Comparison of ENCODE assay signal across 19 mouse cellular contexts in genomic region chr9:120016956-120017355, GRCm38 (mm10). TPM values are rescaled to one million over a fixed set of nuclear protein-coding genes. Genes with fewer than 3 reads are reported as not detected.
A peak's percentile ranks its signal among the peaks of the same experiment; 100 is the strongest.
DNase-seq lines count a peak whose midpoint lies in the region; ATAC-seq lines count a peak whose summit lies in the region.
"Had no signal": no experiment of that assay in that cellular context is flagged by ENCODE, and none has a peak within 500 bp of the region (broad histone marks: within the 10 kb centered on the region; RNA-seq: fewer than 3 reads in every experiment).

No protein-coding gene starts in this region.

- no peaks in the 10 kb centered on the region for H3K9me3 ChIP-seq in heart, embryonic 14.5 days (ENCODE audit: control insufficient read depth, low read length)
- H3K9me3 ChIP-seq in neural tube, embryonic 12.5 days: no peaks in the 10 kb centered on the region
- H3K9me3 ChIP-seq: embryonic facial prominence, embryonic 15.5 days; stomach, embryonic 15.5 days had no signal

- H3K4me3 ChIP-seq in heart, embryonic 14.5 days (ENCODE audit: control insufficient read depth in 1 of 2, insufficient read depth in 1 of 2, low read depth in 1 of 2, low read length in 2 of 2): no peak overlapping the region
- no peak overlapping the region for H3K4me3 ChIP-seq in neural tube, embryonic 12.5 days
- H3K4me3 ChIP-seq: embryonic facial prominence, embryonic 15.5 days; stomach, embryonic 15.5 days had no signal

- WGBS in heart, embryonic 14.5 days: 65% methylated on average over 10 of the region's 10 CpGs
- WGBS in neural tube, embryonic 12.5 days: 72% methylated on average over 10 of the region's 10 CpGs

- H3K4me1 ChIP-seq in heart, embryonic 14.5 days (ENCODE audit: control insufficient read depth in 2 of 2, insufficient read depth in 2 of 2, low read length in 2 of 2): peaks cover 15 to 45% of the 10 kb centered on the region in 2 experiments; a peak in 3 of 4 replicates
- H3K4me1 ChIP-seq in neural tube, embryonic 12.5 days: no peaks in the 10 kb centered on the region

- H3K4me2 ChIP-seq in heart, embryonic 14.5 days (ENCODE audit: low read length): no peak overlapping the region
- no peak overlapping the region for H3K4me2 ChIP-seq in neural tube, embryonic 12.5 days (replicated peaks)
- H3K4me2 ChIP-seq: embryonic facial prominence, embryonic 15.5 days; midbrain, embryonic 11.5 days; stomach, embryonic 15.5 days had no signal

- H3K27ac ChIP-seq in heart, embryonic 14.5 days (replicated peaks in 1 of 2; ENCODE audit: control insufficient read depth in 1 of 2, insufficient read depth in 1 of 2, low read depth in 2 of 2, low read length in 2 of 2): no peak overlapping the region
- no peak overlapping the region for H3K27ac ChIP-seq in neural tube, embryonic 12.5 days
- H3K27ac ChIP-seq: embryonic facial prominence, embryonic 15.5 days; hindbrain, postnatal 0 days; stomach, embryonic 15.5 days had no signal

- peaks cover 79% of the 10 kb centered on the region for H3K36me3 ChIP-seq in heart, embryonic 14.5 days (ENCODE audit: control insufficient read depth, insufficient read depth, low read length)
- no peaks in the 10 kb centered on the region for H3K36me3 ChIP-seq in neural tube, embryonic 12.5 days
- H3K36me3 ChIP-seq: embryonic facial prominence, embryonic 15.5 days; stomach, embryonic 15.5 days had no signal

- no peaks in the 10 kb centered on the region for H3K27me3 ChIP-seq in heart, embryonic 14.5 days (ENCODE audit: control insufficient read depth, insufficient read depth, low read length)
- H3K27me3 ChIP-seq in neural tube, embryonic 12.5 days (replicated peaks): no peaks in the 10 kb centered on the region
- H3K27me3 ChIP-seq: embryonic facial prominence, embryonic 15.5 days; stomach, embryonic 15.5 days had no signal

- DNase-seq in adrenal gland, adult 2 months: peak; percentile 69
- no peak for DNase-seq in adrenal gland, postnatal 25 days
- no peak for DNase-seq in heart, postnatal 25 days (ENCODE audit: low spot score)
- peak; percentile 46 to 52 for DNase-seq in kidney, postnatal 36 days
- no peak for DNase-seq in kidney, adult 18-20 months
- DNase-seq in neural tube, embryonic 10.5 days (ENCODE audit: extremely low spot score, low spot score): no peak
- DNase-seq: cerebellum, adult 2 months; right cerebral cortex, adult 18-20 months; spleen, adult 18-20 months; thymus, postnatal 14 days had no signal

- ATAC-seq in heart, embryonic 14.5 days (ENCODE audit: insufficient number of reproducible peaks, insufficient read depth, low FRiP score, low read depth): no peak
- ATAC-seq in neural tube, embryonic 12.5 days (ENCODE audit: low FRiP score, low read depth): no peak
- ATAC-seq: forebrain, embryonic 14.5 days; hindbrain, postnatal 0 days had no signal

- H3K9ac ChIP-seq in heart, embryonic 14.5 days (ENCODE audit: low read length): peak overlapping the region; percentile 21; the same call in 1 of the 2 replicates
- peak overlapping the region; percentile 13; the same call in 1 of the 2 replicates for H3K9ac ChIP-seq in neural tube, embryonic 12.5 days
- H3K9ac ChIP-seq: embryonic facial prominence, embryonic 15.5 days; stomach, embryonic 15.5 days had no signal

- intact Hi-C loops in heart, postnatal 25 days (cut with DNase I): no loop called here

RNA-seq across cellular contexts. Expression of gene Xirp1, which starts 6.4 kb away (rescaled TPM):
- under 1 TPM; 0.37 to 0.48 TPM for total RNA-seq in adrenal gland, adult 2 months (2021)
- polyA plus RNA-seq in adrenal gland, adult 2 months (2012; rRNA removed): 0.03 and 0.04 TPM in 2 replicates
- 0.12 TPM in 1 of 2 replicates, not detected in the other for total RNA-seq in adrenal gland, postnatal 25 days (2021)
- 57.1 and 59.9 TPM in 2 replicates for polyA plus RNA-seq in heart, embryonic 14.5 days (2014; fragmentation: Nextera tagmentation; extraction: Ambion mirVana)
- 100 to 1,000 TPM; 125 to 136 TPM for total RNA-seq in heart, postnatal 25 days (2021)
- polyA plus RNA-seq in neural tube, embryonic 12.5 days (2016; fragmentation: Nextera tagmentation; extraction: Ambion mirVana): 0.25 and 0.49 TPM in 2 replicates
- polyA plus RNA-seq: brain, embryonic 14.5 days; forebrain, embryonic 14.5 days; limb, embryonic 11.5 days; midbrain, embryonic 11.5 days had no signal

RNA-seq across cellular contexts. Expression of gene Csrnp1, which starts 32.5 kb away (rescaled TPM):
- 10 to 100 TPM; 18.7 to 26.5 TPM for total RNA-seq in adrenal gland, adult 2 months (2021)
- 45.6 and 51.3 TPM in 2 replicates for polyA plus RNA-seq in adrenal gland, adult 2 months (2012; rRNA removed)
- total RNA-seq in adrenal gland, postnatal 25 days (2021): 12.5 and 13.0 TPM in 2 replicates
- 1.7 and 3.2 TPM in 2 replicates for polyA plus RNA-seq in heart, embryonic 14.5 days (2014; fragmentation: Nextera tagmentation; extraction: Ambion mirVana)
- total RNA-seq in heart, postnatal 25 days (2021): 10 to 100 TPM in 1 of 2 experiments, 1 to 10 TPM in 1; 10.0 to 13.3 TPM
- 2.4 and 2.7 TPM in 2 replicates for polyA plus RNA-seq in neural tube, embryonic 12.5 days (2016; fragmentation: Nextera tagmentation; extraction: Ambion mirVana)

RNA-seq across cellular contexts. Expression of gene Cx3cr1, which starts 52.7 kb away (rescaled TPM):
- total RNA-seq in adrenal gland, adult 2 months (2021): 10 to 100 TPM in 1 of 2 experiments, 1 to 10 TPM in 1; 3.5 to 10.8 TPM
- 11.8 and 12.5 TPM in 2 replicates for polyA plus RNA-seq in adrenal gland, adult 2 months (2012; rRNA removed)
- total RNA-seq in adrenal gland, postnatal 25 days (2021): 4.3 and 5.9 TPM in 2 replicates
- 7.5 and 9.0 TPM in 2 replicates for polyA plus RNA-seq in heart, embryonic 14.5 days (2014; fragmentation: Nextera tagmentation; extraction: Ambion mirVana)
- 1 to 10 TPM; 3.0 to 5.1 TPM for total RNA-seq in heart, postnatal 25 days (2021)
- polyA plus RNA-seq in neural tube, embryonic 12.5 days (2016; fragmentation: Nextera tagmentation; extraction: Ambion mirVana): 7.4 and 7.8 TPM in 2 replicates

Comparison
In these comparisons a context has a peak if more than half of its experiments do, and no peak if none do; other contexts are left out.
1. DNase-seq: peak in adrenal gland, adult 2 months (single experiment) and kidney, postnatal 36 days (2 of 2); none in adrenal gland, postnatal 25 days (single experiment), heart, postnatal 25 days (single experiment), kidney, adult 18-20 months (single experiment) and neural tube, embryonic 10.5 days (single experiment).
2. RNA of gene Xirp1, which starts 6.4 kb away (total RNA-seq): 125 to 136 TPM in heart, postnatal 25 days; 0.37 to 0.48 TPM in adrenal gland, adult 2 months and 0.12 TPM in adrenal gland, postnatal 25 days; every median in the first group is over 10 times any median in the second.